Mouse (Mus musculus) hindbrain, embryonic 13.5 days (tissue): Measurements from ENCODE around the gene Nacad. TPM values are rescaled to one million over a fixed set of nuclear protein-coding genes. Genes with fewer than 3 reads are reported as not detected.

Experiments used
- ATAC-seq: fragments of 200-750 bp; cut with Nextera tagmentation; 2 replicates; pipeline ENCODE4 v1.8.0; 2017; ENCODE audit warnings: moderate TSS enrichment; ENCODE audit not compliant: low FRiP score
- H3K27ac ChIP-seq: fragments of 300-500 bp; sonication (generic); 2 replicates; pipeline ENCODE4 v1.5.1; 2015; ENCODE audit warnings: inconsistent platforms, mild to moderate bottlenecking, moderate library complexity
- H3K27me3 ChIP-seq: fragments of 300-500 bp; sonication (generic); 2 replicates; pipeline ENCODE4 v1.6.1; 2015; ENCODE audit warnings: mild to moderate bottlenecking, inconsistent platforms
- H3K36me3 ChIP-seq: fragments of 300-500 bp; sonication (generic); 2 replicates; pipeline ENCODE4 v1.6.1; 2015; ENCODE audit warnings: mild to moderate bottlenecking, inconsistent platforms
- H3K4me1 ChIP-seq: fragments of 300-500 bp; sonication (generic); replicated peaks from 2 replicates; pipeline ENCODE4 v1.6.1; 2015; ENCODE audit warnings: inconsistent platforms
- H3K4me2 ChIP-seq: fragments of 300-500 bp; sonication (generic); 2 replicates; pipeline ENCODE4 v1.6.1; 2015; ENCODE audit warnings: inconsistent platforms, mild to moderate bottlenecking, moderate library complexity
- H3K4me3 ChIP-seq: fragments of 300-500 bp; sonication (generic); 2 replicates; pipeline ENCODE4 v1.5.1; 2015; ENCODE audit warnings: mild to moderate bottlenecking, inconsistent platforms
- H3K9ac ChIP-seq: fragments of 300-500 bp; sonication (generic); 2 replicates; pipeline ENCODE4 v1.6.1; 2015; ENCODE audit warnings: mild to moderate bottlenecking, inconsistent platforms
- H3K9me3 ChIP-seq: fragments of 300-500 bp; sonication (generic); 2 replicates; pipeline ENCODE4 v1.6.1; 2016; ENCODE audit warnings: inconsistent platforms
- WGBS: fragments of 180-500 bp; shearing (Covaris S2); methylation state at CpG from one replicate; pipeline ENCODE4 v1.1.7; 2015; 5-methylcytosine and 5-hydroxymethylcytosine counted together
- polyA plus RNA-seq: library from polyadenylated mRNA; unstranded; fragments of >200 nt; fragmentation: Nextera tagmentation; extraction: Ambion mirVana; gene quantifications from 2 replicates; pipeline ENCODE4 v1.2.1, GENCODE M21; 2015

Gene Nacad
- polyA plus RNA-seq, 1 experiment from 2014 or later = 90.0 TPM

- peak; percentile 71 for ATAC-seq
- H3K9me3 ChIP-seq = no peaks in the 10 kb centered on the region
- peaks cover 22% of the 10 kb centered on the region; the same call in 1 of the 2 replicates for H3K36me3 ChIP-seq
- H3K4me2 ChIP-seq = peak overlapping the region; percentile 13; the same call in 1 of the 2 replicates
- peak overlapping the region; percentile 75 for H3K27ac ChIP-seq
- no peaks in the 10 kb centered on the region for H3K27me3 ChIP-seq
- WGBS = 42% methylated on average over 11 of the region's 11 CpGs
- no peak overlapping the region for H3K4me3 ChIP-seq
- H3K4me1 ChIP-seq = peaks cover 26% of the 10 kb centered on the region
- H3K9ac ChIP-seq = 0 out of 2 replicates have a peak overlapping the region, but pooled peaks have one; percentile 40
Observed at GRCm38 (mm10) chr11:6568584-6569409, 37.1 kb downstream of the Nacad start.

- Histone ChIP-seq H3K9me3 (no peaks in the 10 kb centered on the region), H3K27ac (peak overlapping the region; percentile 75), H3K4me3 (no peak overlapping the region), H3K27me3 (no peaks in the 10 kb centered on the region), H3K4me2 (no peak overlapping the region), H3K9ac (0 out of 2 replicates have a peak overlapping the region, but pooled peaks have one; percentile 40), H3K4me1 (peaks cover 26% of the 10 kb centered on the region), H3K36me3 (peaks cover 20% of the 10 kb centered on the region; the same call in 1 of the 2 replicates)
- 83% methylated on average over 8 of the region's 8 CpGs for WGBS
- ATAC-seq = no peak
Observed at GRCm38 (mm10) chr11:6567951-6568350, 37.9 kb downstream of the Nacad start.

- Histone ChIP-seq H3K4me3 (no peak overlapping the region), H3K9ac (no peak overlapping the region), H3K27me3 (no peaks in the 10 kb centered on the region), H3K4me2 (no peak overlapping the region), H3K36me3 (peaks cover 13% of the 10 kb centered on the region; the same call in 1 of the 2 replicates), H3K4me1 (peaks cover 26% of the 10 kb centered on the region), H3K9me3 (no peaks in the 10 kb centered on the region), H3K27ac (no peak overlapping the region)
- 81% methylated on average over 4 of the region's 4 CpGs for WGBS
- no peak for ATAC-seq
Observed at GRCm38 (mm10) chr11:6566496-6566895, 39.4 kb downstream of the Nacad start.

GRCm38 (mm10) chr11:6563201-6563600, 42.7 kb downstream of the Nacad start:
- Histone ChIP-seq H3K4me2 (no peak overlapping the region), H3K36me3 (0 out of 2 replicates have a peak, but pooled peaks cover 7% of the 10 kb centered on the region), H3K27ac (no peak overlapping the region), H3K9me3 (no peaks in the 10 kb centered on the region), H3K27me3 (no peaks in the 10 kb centered on the region), H3K4me3 (no peak overlapping the region), H3K9ac (no peak overlapping the region), H3K4me1 (peaks cover 6% of the 10 kb centered on the region)
- no peak for ATAC-seq
- 96% methylated on average over 4 of the region's 4 CpGs for WGBS

GRCm38 (mm10) chr11:6562359-6562758, 43.5 kb downstream of the Nacad start:
- no peak overlapping the region for H3K4me3 ChIP-seq
- 0 out of 2 replicates have a peak, but pooled peaks cover 8% of the 10 kb centered on the region for H3K36me3 ChIP-seq
- WGBS = 88% methylated on average over 6 of the region's 6 CpGs
- H3K27ac ChIP-seq = no peak overlapping the region
- no peak overlapping the region for H3K4me2 ChIP-seq
- no peaks in the 10 kb centered on the region for H3K4me1 ChIP-seq
- no peaks in the 10 kb centered on the region for H3K27me3 ChIP-seq
- no peak overlapping the region for H3K9ac ChIP-seq
- H3K9me3 ChIP-seq = no peaks in the 10 kb centered on the region
- peak; percentile 43; the same call in 1 of the 2 replicates for ATAC-seq

GRCm38 (mm10) chr11:6561474-6561873, 44.4 kb downstream of the Nacad start:
- H3K4me1 ChIP-seq = no peaks in the 10 kb centered on the region
- no peak overlapping the region for H3K9ac ChIP-seq
- H3K36me3 ChIP-seq = peaks cover 15% of the 10 kb centered on the region
- ATAC-seq = no peak
- no peak overlapping the region for H3K27ac ChIP-seq
- 92% methylated on average over 4 of the region's 4 CpGs for WGBS
- no peaks in the 10 kb centered on the region for H3K27me3 ChIP-seq
- no peak overlapping the region for H3K4me3 ChIP-seq
- H3K4me2 ChIP-seq = no peak overlapping the region
- H3K9me3 ChIP-seq = no peaks in the 10 kb centered on the region

- Histone ChIP-seq H3K36me3 (peaks cover 15% of the 10 kb centered on the region), H3K27me3 (no peaks in the 10 kb centered on the region), H3K27ac (no peak overlapping the region), H3K4me3 (no peak overlapping the region), H3K4me2 (no peak overlapping the region), H3K9me3 (no peaks in the 10 kb centered on the region), H3K4me1 (no peaks in the 10 kb centered on the region), H3K9ac (no peak overlapping the region; the same call in 1 of the 2 replicates)
- ATAC-seq = no peak
- 90% methylated on average over 13 of the region's 13 CpGs for WGBS
Observed at GRCm38 (mm10) chr11:6560655-6561360, 45.0 kb downstream of the Nacad start.

GRCm38 (mm10) chr11:6559996-6560395, 45.9 kb downstream of the Nacad start:
- Histone ChIP-seq H3K4me2 (no peak overlapping the region), H3K27ac (no peak overlapping the region), H3K4me3 (no peak overlapping the region), H3K27me3 (no peaks in the 10 kb centered on the region), H3K4me1 (no peaks in the 10 kb centered on the region), H3K9me3 (no peaks in the 10 kb centered on the region), H3K36me3 (peaks cover 12% of the 10 kb centered on the region), H3K9ac (no peak overlapping the region)
- ATAC-seq = no peak
- WGBS = 93% methylated on average over 2 of the region's 2 CpGs

GRCm38 (mm10) chr11:6558234-6558633, 47.6 kb downstream of the Nacad start:
- H3K4me2 ChIP-seq = no peak overlapping the region
- peaks cover 11% of the 10 kb centered on the region for H3K36me3 ChIP-seq
- H3K9me3 ChIP-seq = no peaks in the 10 kb centered on the region
- 92% methylated on average over 3 of the region's 3 CpGs for WGBS
- H3K9ac ChIP-seq = no peak overlapping the region
- no peaks in the 10 kb centered on the region for H3K4me1 ChIP-seq
- no peak overlapping the region for H3K4me3 ChIP-seq
- H3K27ac ChIP-seq = no peak overlapping the region
- no peak for ATAC-seq
- no peaks in the 10 kb centered on the region for H3K27me3 ChIP-seq

GRCm38 (mm10) chr11:6550201-6550600, 55.7 kb downstream of the Nacad start:
- H3K9ac ChIP-seq = no peak overlapping the region
- no peaks in the 10 kb centered on the region for H3K9me3 ChIP-seq
- no peaks in the 10 kb centered on the region for H3K27me3 ChIP-seq
- H3K4me1 ChIP-seq = peaks cover 27% of the 10 kb centered on the region
- H3K4me3 ChIP-seq = no peak overlapping the region
- no peak overlapping the region for H3K4me2 ChIP-seq
- no peak for ATAC-seq
- no peak overlapping the region for H3K27ac ChIP-seq
- H3K36me3 ChIP-seq = peaks cover 3% of the 10 kb centered on the region; the same call in 1 of the 2 replicates
- WGBS = 96% methylated on average over 3 of the region's 3 CpGs

- no peak overlapping the region for H3K4me3 ChIP-seq
- no peaks in the 10 kb centered on the region for H3K9me3 ChIP-seq
- H3K4me1 ChIP-seq = peaks cover 27% of the 10 kb centered on the region
- H3K27me3 ChIP-seq = no peaks in the 10 kb centered on the region
- no peak overlapping the region for H3K27ac ChIP-seq
- no peak overlapping the region for H3K9ac ChIP-seq
- ATAC-seq = no peak
- WGBS = 94% methylated on average over 2 of the region's 2 CpGs
- H3K4me2 ChIP-seq = no peak overlapping the region
- peaks cover 3% of the 10 kb centered on the region; the same call in 1 of the 2 replicates for H3K36me3 ChIP-seq
Observed at GRCm38 (mm10) chr11:6549770-6550169, 56.1 kb downstream of the Nacad start.
